Mouse (Mus musculus) adrenal gland, adult (tissue): ENCODE measurements at regions not wholly inside any gene's neighbourhood (a gene's known extent, or its start where the extent isn't known, plus 50 kb on each side); places are given as distances from the start of the nearest gene placed in this dataset.

Experiments
- DNase-seq, 2 experiments: peaks; one replicate each; pipeline ENCODE4 v3.0.0; 2022 to 2023; ENCODE audit warnings: low spot score in 1 of 2; ENCODE audit not compliant: inconsistent age in 2 of 2

DNA sequence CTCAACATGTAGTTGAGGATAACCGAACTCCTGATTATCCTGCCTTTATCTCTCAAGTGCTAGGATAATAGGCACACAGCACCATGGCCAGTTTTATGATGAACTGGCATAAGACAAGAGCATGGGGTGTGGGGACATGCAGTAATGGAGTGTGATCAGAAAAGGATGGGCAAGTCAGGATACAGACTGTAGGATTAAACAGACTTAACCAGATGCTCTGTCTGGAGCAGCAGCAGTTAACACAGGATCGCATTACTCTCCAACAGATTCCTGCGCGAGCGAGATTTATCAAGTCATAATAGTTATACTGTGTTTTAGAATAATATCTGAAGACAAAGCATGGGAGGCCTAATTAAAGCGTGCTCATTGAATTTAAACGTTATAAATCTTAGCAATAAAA is 51.8 kb upstream of the Adtrp start:
- no peak for DNase-seq

DNA sequence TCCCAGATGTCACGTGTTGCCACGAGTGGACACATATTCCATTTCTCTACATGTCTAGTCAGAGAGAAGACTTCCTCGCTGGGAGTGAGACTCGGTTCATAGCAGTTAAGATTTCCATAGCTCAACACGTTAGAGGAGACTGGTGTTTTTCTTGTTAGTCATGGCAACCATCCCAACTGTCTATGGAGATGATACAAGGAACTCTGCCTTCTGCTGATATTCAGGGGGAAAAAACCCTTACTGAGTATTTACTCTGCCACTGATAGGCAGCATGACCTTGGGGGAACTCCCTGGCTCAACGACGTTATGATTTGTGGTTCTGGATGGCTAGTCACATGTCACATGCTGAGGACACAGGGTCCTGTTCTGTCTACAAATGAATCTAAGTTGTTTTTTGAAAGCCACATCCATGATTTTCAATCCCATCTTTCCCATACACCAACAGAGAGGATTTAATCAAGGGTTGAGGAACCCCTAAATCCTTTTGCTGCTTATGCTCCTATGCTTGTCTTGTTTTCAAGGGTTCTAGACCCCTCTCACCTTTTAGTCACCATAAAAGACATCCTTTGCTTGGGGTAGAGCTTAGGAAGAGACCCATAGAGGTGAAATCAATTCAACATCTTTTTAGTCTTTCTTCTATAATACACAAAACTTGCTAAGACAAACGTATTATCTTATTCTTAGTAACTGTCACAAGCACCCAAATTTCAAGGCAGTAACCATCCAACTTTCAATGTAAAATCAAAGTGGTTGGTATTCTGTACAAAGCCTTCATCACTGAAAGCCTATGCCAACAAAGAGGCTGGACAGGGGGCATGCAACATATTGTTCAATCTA is 50.2 kb upstream of the Adtrp start:
- DNase-seq, result peak in 1 of 2 experiments; percentile 24
